Mouse (Mus musculus) right cerebral cortex, adult 2 months (tissue): ENCODE measurements at regions not wholly inside any gene's neighbourhood (a gene's known extent, or its start where the extent isn't known, plus 50 kb on each side); places are given as distances from the start of the nearest gene placed in this dataset.

Experiments
- DNase-seq, 2 experiments: peaks; one replicate each; pipeline ENCODE4 v3.0.0; 2021 to 2022; ENCODE audit warnings: low spot score in 2 of 2

GRCm38 (mm10) chr13:103476328-103476727 lies 142.0 kb upstream of the Mast4 start:
- DNase-seq: no peak

GRCm38 (mm10) chr13:103472216-103472615 lies 137.9 kb upstream of the Mast4 start:
- no peak for DNase-seq

- no peak for DNase-seq
Measured at GRCm38 (mm10) chr13:103470141-103470540, 135.8 kb upstream of the Mast4 start.

- no peak for DNase-seq
Measured at GRCm38 (mm10) chr13:103460499-103460898, 126.2 kb upstream of the Mast4 start.

DNA sequence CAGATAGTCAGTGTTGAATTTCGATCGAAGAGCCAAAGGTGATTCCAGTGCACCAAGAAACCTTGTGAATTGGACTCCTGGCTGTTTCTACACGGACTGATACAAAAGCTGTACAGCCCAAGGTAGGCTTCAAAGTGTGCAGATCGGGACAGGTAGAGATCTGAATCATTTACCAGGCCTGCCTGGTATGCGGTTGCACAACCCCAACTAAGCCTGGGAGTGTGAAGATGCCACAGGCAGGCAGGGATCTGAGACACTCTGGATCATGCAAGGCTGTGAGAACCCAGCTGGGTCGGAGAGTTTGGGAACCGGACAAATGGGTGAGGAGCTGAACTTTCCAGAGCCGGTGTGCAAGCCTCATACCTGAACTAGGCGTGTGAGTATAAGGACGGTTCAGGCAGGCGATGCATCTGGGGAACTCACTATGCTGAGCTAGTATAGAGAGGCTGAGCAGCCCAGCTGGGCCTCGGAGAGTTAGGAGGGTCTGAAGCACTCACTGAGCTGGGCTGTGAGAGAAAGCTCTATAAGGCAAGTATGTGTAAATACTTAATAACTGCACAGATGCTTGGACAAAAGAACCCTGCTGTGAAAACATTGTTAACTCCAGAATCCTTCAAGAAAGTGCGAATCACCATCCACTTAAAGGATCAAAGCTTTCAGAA lies 125.3 kb upstream of the Mast4 start:
- DNase-seq: no peak

GRCm38 (mm10) chr13:103452837-103453236 lies 118.5 kb upstream of the Mast4 start:
- DNase-seq: no peak

- DNase-seq: peak; percentile 5 to 34
Measured at GRCm38 (mm10) chr13:103430589-103430988, 96.3 kb upstream of the Mast4 start.

DNA sequence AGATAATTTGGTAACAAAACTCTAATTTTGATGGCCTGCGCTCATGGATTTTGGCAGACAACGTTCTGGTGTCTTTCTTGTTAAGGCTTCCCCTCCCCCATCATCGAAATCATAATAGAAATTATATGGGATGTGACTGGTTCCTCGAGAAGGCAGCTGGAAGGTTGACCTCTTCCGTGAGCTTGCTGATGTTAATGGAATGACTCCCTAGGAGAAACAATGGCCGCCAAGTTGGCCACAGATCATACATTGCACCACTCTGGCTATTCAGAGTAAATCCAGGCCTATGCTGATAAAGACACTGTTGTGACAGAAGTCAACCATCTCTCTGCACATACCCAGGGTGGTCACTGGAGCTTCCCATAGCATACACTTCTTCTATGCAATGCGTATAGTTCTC lies 89.7 kb upstream of the Mast4 start:
- DNase-seq: no peak

GRCm38 (mm10) chr13:103423417-103423816 lies 89.1 kb upstream of the Mast4 start:
- DNase-seq: no peak

GRCm38 (mm10) chr13:103422997-103423396 lies 88.7 kb upstream of the Mast4 start:
- no peak for DNase-seq

DNA sequence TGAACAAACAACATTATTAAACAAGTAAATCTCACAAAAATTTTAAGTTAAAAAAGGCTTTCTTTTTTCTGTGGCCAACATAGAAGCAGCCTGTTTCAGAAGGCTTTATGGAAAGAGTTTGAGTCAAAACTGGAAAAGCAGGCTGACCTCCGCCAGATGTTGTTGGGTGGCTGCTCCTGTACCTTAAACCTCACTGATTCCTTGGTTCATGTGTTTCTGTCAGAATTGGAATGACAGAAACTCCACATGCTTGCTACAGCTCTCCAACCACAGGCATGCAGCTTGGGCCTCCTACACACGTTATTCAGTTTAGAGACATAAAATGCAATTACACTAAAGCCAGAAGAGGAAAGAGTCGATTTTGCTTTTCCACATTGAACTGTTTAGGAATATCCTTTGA lies 84.8 kb upstream of the Mast4 start:
- no peak for DNase-seq

GRCm38 (mm10) chr13:103417256-103417655 lies 83.0 kb upstream of the Mast4 start:
- no peak for DNase-seq

DNA sequence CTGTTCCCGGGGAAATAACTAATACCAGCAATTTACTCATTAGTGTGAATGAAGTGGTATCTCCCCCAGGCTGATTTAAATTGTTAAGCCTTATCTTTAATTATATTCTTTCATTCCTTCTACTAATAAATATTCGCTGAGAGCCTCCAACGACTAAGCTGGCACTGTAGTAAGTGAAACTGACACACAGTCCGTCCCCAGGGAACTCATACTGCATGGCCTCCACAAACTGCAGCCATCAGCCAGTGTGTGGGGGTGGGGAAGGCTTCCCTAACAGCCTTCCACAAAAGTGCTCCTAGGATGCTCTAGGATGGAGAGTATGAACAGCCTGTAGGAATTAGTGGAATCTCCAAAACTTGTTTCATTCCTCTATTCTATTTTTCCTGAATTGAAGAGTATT lies 81.0 kb upstream of the Mast4 start:
- DNase-seq: no peak

GRCm38 (mm10) chr13:103412566-103412965 lies 78.3 kb upstream of the Mast4 start:
- no peak for DNase-seq

- DNase-seq: peak in 1 of 2 experiments; percentile 15
Measured at GRCm38 (mm10) chr13:103409286-103409685, 75.0 kb upstream of the Mast4 start.

- no peak for DNase-seq
Measured at GRCm38 (mm10) chr13:103396526-103397020, 62.3 kb upstream of the Mast4 start.

- no peak for DNase-seq
Measured at GRCm38 (mm10) chr13:103396099-103396498, 61.8 kb upstream of the Mast4 start.

GRCm38 (mm10) chr13:103392581-103392980 lies 58.3 kb upstream of the Mast4 start:
- no peak for DNase-seq

- DNase-seq: no peak
Measured at GRCm38 (mm10) chr13:103391396-103391795, 57.1 kb upstream of the Mast4 start.

GRCm38 (mm10) chr13:103390991-103391390 lies 56.7 kb upstream of the Mast4 start:
- DNase-seq: no peak

DNA sequence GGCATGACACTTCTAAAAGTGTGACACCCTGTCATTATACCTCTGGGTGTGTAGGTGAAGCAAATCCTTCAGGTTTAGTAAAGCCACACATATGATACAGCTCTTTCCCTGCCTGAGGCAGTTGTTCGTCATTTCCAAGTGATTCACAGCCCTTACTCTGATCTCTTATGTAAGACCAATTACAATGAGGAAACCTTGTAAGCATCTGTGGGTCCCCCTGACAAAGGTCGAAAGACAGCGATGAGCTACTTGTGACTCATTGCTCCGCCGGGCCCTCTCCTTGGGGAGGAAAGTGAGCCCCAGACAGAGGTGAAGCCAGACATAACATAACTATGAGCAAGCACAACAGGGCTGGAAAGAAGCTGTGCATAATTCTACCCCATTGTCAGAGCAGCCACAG lies 52.7 kb upstream of the Mast4 start:
- no peak for DNase-seq
